Mouse (Mus musculus) megakaryocyte, embryonic 14.5 days (primary cell): ENCODE results near the gene Fbxo21. TPM values are rescaled to one million over a fixed set of nuclear protein-coding genes. Genes with fewer than 3 reads are reported as not detected.

Experiments used
- H3K27me3 ChIP-seq: replicated peaks from 2 replicates; pipeline ENCODE3; 2012; ENCODE audit warnings: inconsistent platforms
- H3K36me3 ChIP-seq: replicated peaks from 2 replicates; pipeline ENCODE3; 2012; ENCODE audit warnings: low read length, inconsistent platforms, mixed read lengths
- H3K4me1 ChIP-seq: 2 replicates; pipeline ENCODE4 v1.6.1; 2012; ENCODE audit warnings: inconsistent platforms
- H3K4me3 ChIP-seq: replicated peaks from 2 replicates; pipeline ENCODE3; 2012; ENCODE audit warnings: moderate library complexity, mild to moderate bottlenecking, inconsistent platforms
- H3K9me3 ChIP-seq: 2 replicates; pipeline ENCODE4 v1.6.1; 2012; ENCODE audit warnings: inconsistent platforms
- FLI1 ChIP-seq: IDR thresholded peaks from 2 replicates; pipeline ENCODE4 v1.6.1; 2012; ENCODE audit warnings: low read length, inconsistent platforms, mixed read lengths
- GATA1 ChIP-seq: IDR thresholded peaks from 3 replicates; pipeline ENCODE4 v1.6.1; 2012; ENCODE audit warnings: mixed read lengths, low read length, inconsistent platforms, borderline replicate concordance
- polyA plus RNA-seq: library from polyadenylated mRNA; stranded (reverse); fragments of >175 nt; gene quantifications from 2 replicates; pipeline ENCODE4 v1.2.3, GENCODE M21; 2012; ENCODE audit warnings: low replicate concordance; ENCODE audit not compliant: insufficient read depth

The Fbxo21 gene
- polyA plus RNA-seq, 1 experiment: 3.6 TPM

- Histone ChIP-seq H3K4me3 (no peak overlapping the region), H3K27me3 (no peaks in the 10 kb centered on the region), H3K4me1 (peaks cover 14% of the 10 kb centered on the region), H3K9me3 (no peaks in the 10 kb centered on the region), H3K36me3 (peaks cover 92% of the 10 kb centered on the region)
- no peak for TF ChIP-seq FLI1
Measured at GRCm38 (mm10) chr5:117993550-117993949, 17.0 kb downstream of the Fbxo21 start.

GRCm38 (mm10) chr5:117995372-117995901 is 18.9 kb downstream of the Fbxo21 start:
- TF ChIP-seq GATA1 (no peak), FLI1 (no peak)

GRCm38 (mm10) chr5:117995911-117996310 is 19.4 kb downstream of the Fbxo21 start:
- no peak for TF ChIP-seq GATA1
- TF ChIP-seq FLI1: no peak
- Histone ChIP-seq H3K36me3 (peaks cover 94% of the 10 kb centered on the region), H3K9me3 (no peaks in the 10 kb centered on the region), H3K27me3 (no peaks in the 10 kb centered on the region), H3K4me3 (no peak overlapping the region), H3K4me1 (peaks cover 32% of the 10 kb centered on the region)

More at GRCm38 (mm10) chr5:117995372-117995901, 18.9 kb downstream of the Fbxo21 start:
- peaks cover 27% of the 10 kb centered on the region for H3K4me1 ChIP-seq
- H3K4me3 ChIP-seq: no peak overlapping the region
- H3K9me3 ChIP-seq: no peaks in the 10 kb centered on the region
- no peaks in the 10 kb centered on the region for H3K27me3 ChIP-seq
- H3K36me3 ChIP-seq: peaks cover 94% of the 10 kb centered on the region

- H3K27me3 ChIP-seq: no peaks in the 10 kb centered on the region
- peaks cover 34% of the 10 kb centered on the region for H3K4me1 ChIP-seq
- H3K4me3 ChIP-seq: no peak overlapping the region
- no peaks in the 10 kb centered on the region for H3K9me3 ChIP-seq
- TF ChIP-seq GATA1 (no peak), FLI1 (no peak)
- H3K36me3 ChIP-seq: peaks cover 93% of the 10 kb centered on the region
Measured at GRCm38 (mm10) chr5:117996581-117996980, 20.1 kb downstream of the Fbxo21 start.

GRCm38 (mm10) chr5:117997434-117997970 is 21.0 kb downstream of the Fbxo21 start:
- no peak for TF ChIP-seq FLI1
- TF ChIP-seq GATA1: no peak
- Histone ChIP-seq H3K4me1 (peaks cover 41% of the 10 kb centered on the region), H3K36me3 (peaks cover 93% of the 10 kb centered on the region)

DNA sequence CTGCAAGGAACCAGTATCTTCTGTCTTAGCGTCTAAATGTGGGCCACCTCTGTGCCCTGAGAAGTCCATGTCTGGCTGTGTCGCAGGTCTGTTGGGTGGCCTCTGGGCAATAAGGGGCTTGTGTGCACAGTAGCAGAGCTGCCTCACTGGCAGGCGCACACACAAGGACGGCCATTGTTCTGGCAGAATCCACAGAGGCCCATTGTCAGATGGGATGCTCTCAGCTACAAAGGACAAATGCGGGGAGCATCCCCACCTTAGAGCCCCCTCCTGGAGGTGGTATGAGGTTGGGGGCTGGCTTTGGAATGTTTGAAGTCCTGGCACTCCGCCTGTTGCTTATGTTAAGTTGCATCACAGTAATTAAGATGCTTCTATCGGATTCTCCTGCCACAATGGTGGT is 22.5 kb downstream of the Fbxo21 start:
- Histone ChIP-seq H3K4me3 (no peak overlapping the region), H3K9me3 (no peaks in the 10 kb centered on the region), H3K27me3 (no peaks in the 10 kb centered on the region), H3K4me1 (peaks cover 56% of the 10 kb centered on the region), H3K36me3 (peaks cover 95% of the 10 kb centered on the region)
- TF ChIP-seq GATA1 (no peak), FLI1 (no peak)

More at GRCm38 (mm10) chr5:117997434-117997970, 21.0 kb downstream of the Fbxo21 start:
- Histone ChIP-seq H3K9me3 (no peaks in the 10 kb centered on the region), H3K27me3 (no peaks in the 10 kb centered on the region), H3K4me3 (no peak overlapping the region)

GRCm38 (mm10) chr5:117999584-117999983 is 23.1 kb downstream of the Fbxo21 start:
- Histone ChIP-seq H3K9me3 (no peaks in the 10 kb centered on the region), H3K27me3 (no peaks in the 10 kb centered on the region), H3K4me3 (peak overlapping the region; percentile 66), H3K4me1 (peaks cover 59% of the 10 kb centered on the region), H3K36me3 (peaks cover 90% of the 10 kb centered on the region)
- TF ChIP-seq FLI1: no peak
- no peak for TF ChIP-seq GATA1

GRCm38 (mm10) chr5:118002059-118002458 is 25.5 kb downstream of the Fbxo21 start:
- TF ChIP-seq FLI1 (no peak), GATA1 (no peak)
- peaks cover 82% of the 10 kb centered on the region for H3K36me3 ChIP-seq
- H3K9me3 ChIP-seq: no peaks in the 10 kb centered on the region
- peaks cover 79% of the 10 kb centered on the region for H3K4me1 ChIP-seq
- no peaks in the 10 kb centered on the region for H3K27me3 ChIP-seq
- H3K4me3 ChIP-seq: no peak overlapping the region

GRCm38 (mm10) chr5:118004619-118005018 is 28.1 kb downstream of the Fbxo21 start:
- peaks cover 82% of the 10 kb centered on the region for H3K36me3 ChIP-seq
- TF ChIP-seq FLI1 (no peak), GATA1 (no peak)
- no peak overlapping the region for H3K4me3 ChIP-seq
- H3K4me1 ChIP-seq: peaks cover 64% of the 10 kb centered on the region
- no peaks in the 10 kb centered on the region for H3K9me3 ChIP-seq
- peaks cover 1% of the 10 kb centered on the region for H3K27me3 ChIP-seq

GRCm38 (mm10) chr5:118005728-118006127 is 29.2 kb downstream of the Fbxo21 start:
- H3K27me3 ChIP-seq: peaks cover 1% of the 10 kb centered on the region
- peaks cover 54% of the 10 kb centered on the region for H3K4me1 ChIP-seq
- H3K9me3 ChIP-seq: no peaks in the 10 kb centered on the region
- peaks cover 79% of the 10 kb centered on the region for H3K36me3 ChIP-seq
- no peak overlapping the region for H3K4me3 ChIP-seq
- TF ChIP-seq FLI1 (no peak), GATA1 (no peak)
